Mouse (Mus musculus) testis, postnatal 14 days (tissue): Measurements from ENCODE around the gene Olfr153.
"Not testable (repeated sequence)": the region's sequence is repeated elsewhere in the genome, so short reads cannot be mapped to it uniquely, and the experiment has no call there.

ENCODE experiments used
- DNase-seq: peaks from one replicate; pipeline ENCODE4 v3.0.0; 2021; ENCODE audit warnings: low spot score

Gene Olfr153

GRCm38 (mm10) chr2:87531496-87531895 lies at the start of gene Olfr153:
Gene Olfr153, plus strand, starts transcription at chr2:87531796.
- DNase-seq = no peak

DNA sequence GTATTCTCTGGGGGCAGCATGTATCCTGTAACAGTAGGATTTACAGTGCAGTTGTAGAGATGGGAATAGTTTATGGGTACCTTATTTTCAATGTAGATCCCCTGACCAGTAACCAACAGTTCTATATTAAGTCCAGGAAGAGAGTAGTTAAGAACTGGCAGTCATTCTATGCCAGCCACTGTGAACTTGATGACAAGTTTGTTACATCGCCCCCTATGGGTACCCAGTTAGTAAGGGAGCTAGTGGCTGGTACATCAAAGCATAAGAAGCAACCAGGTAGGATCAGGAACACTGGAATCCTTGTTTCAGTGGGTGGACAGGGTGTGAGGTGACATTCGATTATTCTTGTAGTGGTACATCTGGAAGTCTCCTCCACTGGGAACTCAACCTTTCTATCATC lies 49.3 kb upstream of the Olfr153 start:
- DNase-seq = no peak

GRCm38 (mm10) chr2:87496993-87497392 lies 34.6 kb upstream of the Olfr153 start, which contains the start of gene Pramel7:
Gene Pramel7, minus strand, starts transcription at chr2:87497093.
- DNase-seq = not testable (repeated sequence)

GRCm38 (mm10) chr2:87506265-87506664 lies 25.3 kb upstream of the Olfr153 start, which contains the start of gene Pramel6:
Gene Pramel6, plus strand, starts transcription at chr2:87506565.
- DNase-seq = no peak

- DNase-seq = no peak
Measured at GRCm38 (mm10) chr2:87515046-87515445, 16.6 kb upstream of the Olfr153 start.

GRCm38 (mm10) chr2:87515457-87516060 lies 16.0 kb upstream of the Olfr153 start:
- no peak for DNase-seq

DNA sequence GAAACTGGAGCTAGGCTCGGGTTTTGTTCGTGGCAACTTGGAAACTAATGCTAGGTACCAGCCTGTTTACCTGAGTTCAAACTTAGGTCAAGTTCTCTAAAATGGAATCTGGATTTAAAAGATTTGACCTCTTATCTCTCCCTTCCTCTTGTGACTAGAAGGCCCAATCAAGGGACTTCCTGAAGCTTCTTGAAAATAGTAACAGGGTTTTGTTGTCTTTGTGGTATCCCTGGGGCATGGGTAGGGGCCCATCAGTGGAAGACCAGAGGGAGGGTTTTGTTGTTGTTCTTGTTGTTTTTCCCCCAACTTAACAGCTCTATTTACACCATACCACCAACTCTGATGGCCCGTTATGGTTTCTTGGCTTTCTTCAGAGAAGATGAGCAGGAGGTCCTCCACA lies 15.0 kb upstream of the Olfr153 start:
- no peak for DNase-seq

DNA sequence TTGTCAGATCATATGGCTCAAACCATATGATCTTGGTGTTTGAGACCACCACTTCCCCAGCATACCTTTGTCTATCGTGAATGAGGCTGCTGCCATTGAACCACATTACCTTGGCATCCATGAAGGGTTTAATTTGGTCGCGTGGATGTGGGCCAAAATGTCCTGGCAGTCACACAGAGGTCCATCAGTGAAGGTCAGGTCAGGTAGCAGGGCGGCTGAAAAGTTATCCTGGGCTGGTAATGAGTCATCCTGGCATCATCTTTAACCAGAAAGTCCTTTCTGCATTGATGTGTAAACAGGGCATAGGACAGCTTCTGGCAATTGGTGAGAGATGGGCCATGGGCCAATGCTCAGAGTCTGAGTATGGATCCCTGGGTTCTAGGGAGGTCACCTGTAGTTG lies 10.9 kb upstream of the Olfr153 start:
- no peak for DNase-seq

- peak; percentile 39 for DNase-seq
Measured at GRCm38 (mm10) chr2:87525899-87526616, 5.5 kb upstream of the Olfr153 start.

- DNase-seq = no peak
Measured at GRCm38 (mm10) chr2:87534826-87535225, 3.2 kb downstream of the Olfr153 start.

GRCm38 (mm10) chr2:87545442-87545841 lies 13.8 kb downstream of the Olfr153 start, which contains the start of gene Olfr1128:
Gene Olfr1128, minus strand, starts transcription at chr2:87545542.
- DNase-seq = no peak

- not testable (repeated sequence) for DNase-seq
Measured at GRCm38 (mm10) chr2:87573602-87574001, 42.0 kb downstream of the Olfr153 start, which contains the start of gene Olfr1129. Gene Olfr1129, plus strand, starts transcription at chr2:87573902.
